Mouse (Mus musculus) ovary, postnatal 36 days (tissue): Measurements from ENCODE around the gene Lrp1.

Experiments
- DNase-seq: peaks from one replicate; pipeline ENCODE4 v3.0.0; 2022; ENCODE audit warnings: low spot score, mixed read lengths

Lrp1 gene

GRCm38 (mm10) chr10:127500894-127501893 is 119.8 kb downstream of the Lrp1 start, which contains the start of gene Stac3:
Stac3 (plus strand) TSS chr10:127501686.
- no peak for DNase-seq

GRCm38 (mm10) chr10:127500042-127500441 is 120.9 kb downstream of the Lrp1 start:
- no peak for DNase-seq

GRCm38 (mm10) chr10:127499516-127499915 is 121.4 kb downstream of the Lrp1 start:
- no peak for DNase-seq

- no peak for DNase-seq
These were observed 124.8 kb downstream of the Lrp1 start for GRCm38 (mm10) chr10:127496156-127496555.

GRCm38 (mm10) chr10:127492118-127492517 is 128.8 kb downstream of the Lrp1 start:
- DNase-seq: no peak

GRCm38 (mm10) chr10:127491128-127491512 is 129.8 kb downstream of the Lrp1 start:
- DNase-seq: no peak

- no peak for DNase-seq
These were observed 130.5 kb downstream of the Lrp1 start for GRCm38 (mm10) chr10:127490160-127491127.

GRCm38 (mm10) chr10:127488856-127489255 is 132.1 kb downstream of the Lrp1 start:
- DNase-seq: no peak
